Mouse (Mus musculus) limb, embryonic 13.5 days (tissue): Measurements from ENCODE around the gene Erbb4. TPM values are rescaled to one million over a fixed set of nuclear protein-coding genes. Genes with fewer than 3 reads are reported as not detected.

Experiments used
- ATAC-seq: fragments of 200-750 bp; cut with Nextera tagmentation; 2 replicates; pipeline ENCODE4 v1.8.0; 2017; ENCODE audit warnings: low read depth, moderate number of reproducible peaks, moderate TSS enrichment; ENCODE audit not compliant: low FRiP score
- H3K27ac ChIP-seq: fragments of 300-500 bp; sonication (generic); 2 replicates; pipeline ENCODE4 v1.5.1; 2015; ENCODE audit warnings: inconsistent platforms, mild to moderate bottlenecking, moderate library complexity
- H3K27me3 ChIP-seq: fragments of 300-500 bp; sonication (generic); 2 replicates; pipeline ENCODE4 v1.6.1; 2015; ENCODE audit warnings: mild to moderate bottlenecking, inconsistent platforms
- H3K36me3 ChIP-seq: fragments of 300-500 bp; sonication (generic); 2 replicates; pipeline ENCODE4 v1.6.1; 2015; ENCODE audit warnings: inconsistent platforms, mild to moderate bottlenecking, moderate library complexity
- H3K4me1 ChIP-seq: fragments of 300-500 bp; sonication (generic); 2 replicates; pipeline ENCODE4 v1.6.1; 2015; ENCODE audit warnings: inconsistent platforms
- H3K4me2 ChIP-seq: fragments of 300-500 bp; sonication (generic); replicated peaks from 2 replicates; pipeline ENCODE4 v1.6.1; 2015; ENCODE audit warnings: inconsistent platforms, mild to moderate bottlenecking, moderate library complexity
- H3K4me3 ChIP-seq: fragments of 300-500 bp; sonication (generic); 2 replicates; pipeline ENCODE4 v1.5.1; 2015; ENCODE audit warnings: moderate library complexity, mild to moderate bottlenecking, inconsistent platforms
- H3K9ac ChIP-seq: fragments of 300-500 bp; sonication (generic); 2 replicates; pipeline ENCODE4 v1.6.1; 2015; ENCODE audit warnings: mild to moderate bottlenecking, inconsistent platforms
- H3K9me3 ChIP-seq: fragments of 300-500 bp; sonication (generic); 2 replicates; pipeline ENCODE4 v1.6.1; 2016; ENCODE audit warnings: inconsistent platforms
- WGBS: fragments of 180-500 bp; shearing (Covaris S2); methylation state at CpG from one replicate; pipeline ENCODE4 v1.1.7; 2015; 5-methylcytosine and 5-hydroxymethylcytosine counted together
- polyA plus RNA-seq: library from polyadenylated mRNA; unstranded; fragments of >200 nt; fragmentation: Nextera tagmentation; extraction: Ambion mirVana; gene quantifications from 2 replicates; pipeline ENCODE4 v1.2.1, GENCODE M21; 2015

Erbb4 gene
- polyA plus RNA-seq, 1 experiment from 2014 or later, result 1.7 TPM

GRCm38 (mm10) chr1:68933330-68934065, 174.4 kb downstream of the Erbb4 start:
- Histone ChIP-seq H3K9me3 (no peaks in the 10 kb centered on the region), H3K4me3 (no peak overlapping the region), H3K4me2 (no peak overlapping the region), H3K4me1 (no peaks in the 10 kb centered on the region), H3K27ac (no peak overlapping the region), H3K9ac (no peak overlapping the region), H3K36me3 (no peaks in the 10 kb centered on the region), H3K27me3 (no peaks in the 10 kb centered on the region)
- ATAC-seq, result no peak
- 85% methylated on average over 3 of the region's 3 CpGs for WGBS

GRCm38 (mm10) chr1:68917828-68918227, 190.0 kb downstream of the Erbb4 start:
- no peaks in the 10 kb centered on the region for H3K36me3 ChIP-seq
- 79% methylated on average over 3 of the region's 3 CpGs for WGBS

DNA sequence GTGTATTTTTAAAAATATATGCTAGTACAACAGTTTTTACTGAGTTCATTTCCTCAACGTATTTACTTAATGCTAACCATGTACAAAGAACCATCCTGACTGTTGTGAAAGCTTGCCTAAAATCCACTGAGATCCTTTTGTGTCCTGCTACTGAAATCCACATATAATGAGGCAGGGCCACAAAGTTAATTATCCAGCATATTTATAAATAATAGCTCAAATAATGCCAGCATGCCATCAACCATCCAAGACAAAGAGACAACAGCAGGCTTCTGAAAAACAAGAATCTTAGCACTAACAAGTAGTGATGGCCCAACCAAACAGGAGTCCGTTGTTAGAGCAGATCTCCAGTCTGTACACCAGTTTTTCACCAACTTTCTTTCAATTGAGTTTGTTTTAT, 215.8 kb downstream of the Erbb4 start:
- Histone ChIP-seq H3K27ac (no peak overlapping the region), H3K9me3 (no peaks in the 10 kb centered on the region)

More at GRCm38 (mm10) chr1:68917828-68918227, 190.0 kb downstream of the Erbb4 start:
- Histone ChIP-seq H3K4me2 (no peak overlapping the region), H3K9me3 (no peaks in the 10 kb centered on the region), H3K9ac (no peak overlapping the region), H3K4me1 (no peaks in the 10 kb centered on the region), H3K4me3 (no peak overlapping the region), H3K27me3 (no peaks in the 10 kb centered on the region), H3K27ac (no peak overlapping the region)
- ATAC-seq, result no peak

GRCm38 (mm10) chr1:68886823-68887222, 221.0 kb downstream of the Erbb4 start:
- H3K4me2 ChIP-seq, result no peak overlapping the region
- H3K27ac ChIP-seq, result no peak overlapping the region
- no peak overlapping the region for H3K9ac ChIP-seq
- no peak overlapping the region for H3K4me3 ChIP-seq
- no peak for ATAC-seq
- WGBS, result 38% methylated on average over 3 of the region's 3 CpGs
- H3K36me3 ChIP-seq, result no peaks in the 10 kb centered on the region
- no peaks in the 10 kb centered on the region for H3K9me3 ChIP-seq
- no peaks in the 10 kb centered on the region for H3K4me1 ChIP-seq
- no peaks in the 10 kb centered on the region for H3K27me3 ChIP-seq

More for the DNA sequence above, 215.8 kb downstream of the Erbb4 start:
- H3K4me1 ChIP-seq, result no peaks in the 10 kb centered on the region
- H3K4me3 ChIP-seq, result no peak overlapping the region
- WGBS, result 81% methylated on average over 2 of the region's 2 CpGs
- no peaks in the 10 kb centered on the region for H3K36me3 ChIP-seq
- no peaks in the 10 kb centered on the region for H3K27me3 ChIP-seq
- no peak overlapping the region for H3K4me2 ChIP-seq
- H3K9ac ChIP-seq, result no peak overlapping the region
- ATAC-seq, result no peak

DNA sequence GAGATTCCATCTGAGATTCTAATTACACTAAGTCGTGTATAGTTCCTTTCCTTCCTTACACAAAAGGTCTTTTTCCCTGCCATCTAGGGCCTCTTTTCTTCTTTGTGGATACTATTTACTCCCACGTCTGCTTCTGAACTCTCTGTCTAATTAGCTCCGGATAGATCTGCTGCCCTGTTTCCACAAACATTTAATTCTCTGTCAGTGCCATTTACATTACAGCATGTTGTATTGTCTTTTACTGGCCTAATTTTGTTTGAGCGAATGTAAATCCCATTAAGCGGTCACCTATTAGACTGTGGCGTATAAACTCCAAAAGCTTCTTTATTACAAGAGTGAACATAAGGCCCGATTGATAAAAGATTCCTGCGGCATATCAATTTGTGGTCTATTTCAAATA, 232.9 kb downstream of the Erbb4 start:
- Histone ChIP-seq H3K9me3 (no peaks in the 10 kb centered on the region), H3K4me1 (no peaks in the 10 kb centered on the region), H3K27me3 (no peaks in the 10 kb centered on the region), H3K9ac (no peak overlapping the region), H3K36me3 (no peaks in the 10 kb centered on the region), H3K4me2 (no peak overlapping the region), H3K27ac (no peak overlapping the region), H3K4me3 (no peak overlapping the region)
- WGBS, result 71% methylated on average over 8 of the region's 8 CpGs
- no peak for ATAC-seq

DNA sequence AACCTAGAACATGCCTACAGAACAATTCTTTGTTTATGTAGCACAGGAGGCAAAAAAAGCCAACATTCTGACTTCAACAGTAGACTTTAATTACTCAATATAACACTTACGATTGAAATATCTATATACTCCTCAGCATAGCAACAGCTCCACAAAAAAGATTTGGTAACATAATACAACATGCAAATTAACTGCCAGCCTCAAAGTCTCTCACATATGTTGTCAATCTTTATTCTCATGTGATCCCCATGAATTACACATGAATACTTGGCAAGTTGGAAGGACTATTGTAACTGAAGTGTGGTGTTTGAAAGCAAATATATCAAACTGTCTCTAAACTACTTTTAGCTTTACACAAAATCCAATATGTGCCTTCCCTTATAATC, 234.2 kb downstream of the Erbb4 start:
- no peak for ATAC-seq
- no peak overlapping the region for H3K4me2 ChIP-seq
- no peaks in the 10 kb centered on the region for H3K36me3 ChIP-seq
- no peak overlapping the region for H3K27ac ChIP-seq
- WGBS, result 73% methylated on average over 1 of the region's 1 CpGs
- H3K4me1 ChIP-seq, result no peaks in the 10 kb centered on the region
- H3K9me3 ChIP-seq, result no peaks in the 10 kb centered on the region
- no peak overlapping the region for H3K9ac ChIP-seq
- H3K4me3 ChIP-seq, result no peak overlapping the region
- H3K27me3 ChIP-seq, result no peaks in the 10 kb centered on the region

DNA sequence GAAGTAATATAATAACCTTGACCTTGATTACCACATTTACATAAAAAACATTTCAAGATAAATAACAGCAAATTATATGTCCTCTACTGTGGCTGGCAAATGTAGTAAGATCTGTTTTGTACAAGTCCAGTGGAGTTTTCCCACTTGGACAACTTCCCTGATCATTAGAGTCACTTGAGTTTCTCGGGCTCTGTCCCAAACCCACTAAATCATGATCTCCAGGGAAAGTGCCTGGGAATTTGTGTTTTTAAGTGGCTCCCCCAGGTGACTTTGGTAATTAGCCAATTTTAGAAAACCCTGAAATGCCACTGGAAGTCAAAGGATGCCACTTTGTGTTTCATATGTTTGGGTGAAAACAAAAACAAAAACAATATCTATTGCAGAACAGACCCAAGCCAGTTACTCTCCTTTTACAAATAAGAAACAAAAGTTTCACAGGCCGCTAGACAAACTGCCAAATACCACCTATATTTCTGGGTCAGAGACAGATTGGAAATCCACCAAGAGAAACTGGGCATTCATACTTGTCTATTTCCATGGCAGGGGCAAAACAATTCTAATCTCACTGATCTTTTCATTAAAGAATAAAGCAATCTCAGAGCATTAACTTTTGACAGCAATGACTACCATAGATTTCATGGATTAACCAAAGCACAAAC, 234.8 kb downstream of the Erbb4 start:
- no peaks in the 10 kb centered on the region for H3K27me3 ChIP-seq
- no peaks in the 10 kb centered on the region for H3K4me1 ChIP-seq
- no peaks in the 10 kb centered on the region for H3K36me3 ChIP-seq
- WGBS, result 63% methylated on average over 2 of the region's 2 CpGs
- ATAC-seq, result no peak
- no peaks in the 10 kb centered on the region for H3K9me3 ChIP-seq
- no peak overlapping the region for H3K4me2 ChIP-seq
- H3K9ac ChIP-seq, result no peak overlapping the region
- H3K27ac ChIP-seq, result no peak overlapping the region
- no peak overlapping the region for H3K4me3 ChIP-seq

GRCm38 (mm10) chr1:68860341-68860740, 247.5 kb downstream of the Erbb4 start:
- Histone ChIP-seq H3K9me3 (no peaks in the 10 kb centered on the region), H3K36me3 (no peaks in the 10 kb centered on the region), H3K27me3 (no peaks in the 10 kb centered on the region), H3K4me1 (no peaks in the 10 kb centered on the region), H3K4me3 (no peak overlapping the region), H3K9ac (no peak overlapping the region), H3K4me2 (no peak overlapping the region), H3K27ac (no peak overlapping the region)
- WGBS, result 84% methylated on average over 2 of the region's 2 CpGs
- ATAC-seq, result no peak

DNA sequence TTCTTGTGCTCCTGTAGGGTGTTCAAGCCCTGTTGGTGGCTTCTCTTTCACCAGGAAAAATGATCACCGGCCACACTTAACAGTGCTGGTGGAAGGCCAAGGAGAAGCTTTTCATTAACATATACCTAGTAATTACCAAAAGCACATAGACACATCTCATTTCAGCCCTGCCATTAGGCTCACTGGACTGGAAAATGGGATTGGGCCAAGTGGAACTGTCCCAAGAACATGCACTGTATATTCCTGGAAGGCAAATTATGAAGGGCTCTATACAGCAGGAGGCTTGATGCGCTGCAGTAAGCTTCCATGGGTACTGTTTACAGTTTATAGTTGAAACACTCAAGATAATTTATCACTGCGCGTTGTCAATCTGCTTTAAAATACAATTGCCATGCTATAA, 248.4 kb downstream of the Erbb4 start:
- Histone ChIP-seq H3K9me3 (no peaks in the 10 kb centered on the region), H3K9ac (no peak overlapping the region), H3K27ac (no peak overlapping the region), H3K36me3 (no peaks in the 10 kb centered on the region), H3K4me2 (no peak overlapping the region), H3K4me3 (no peak overlapping the region), H3K4me1 (no peaks in the 10 kb centered on the region), H3K27me3 (no peaks in the 10 kb centered on the region)
- WGBS, result 84% methylated on average over 4 of the region's 4 CpGs
- ATAC-seq, result no peak

DNA sequence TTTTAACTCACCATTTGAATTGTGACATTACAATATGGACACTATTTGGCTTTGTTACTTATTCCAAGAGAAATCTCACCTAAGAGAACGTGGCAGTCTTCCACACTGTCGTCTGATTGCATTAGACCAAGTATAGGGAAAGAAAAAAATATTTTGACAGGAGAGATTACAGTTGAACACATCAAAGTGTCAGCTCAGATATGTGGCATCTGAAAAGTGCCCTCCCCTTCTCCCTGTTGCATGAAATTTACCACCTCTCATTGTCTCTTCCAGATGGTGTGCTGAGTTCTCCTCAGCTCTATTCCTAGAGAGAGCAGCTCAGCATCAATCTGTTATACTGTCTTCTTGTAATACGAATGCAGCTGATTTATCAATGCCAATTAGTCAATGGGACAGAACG, 268.5 kb downstream of the Erbb4 start:
- Histone ChIP-seq H3K27ac (no peak overlapping the region), H3K27me3 (no peaks in the 10 kb centered on the region), H3K9ac (no peak overlapping the region), H3K4me2 (no peak overlapping the region), H3K36me3 (no peaks in the 10 kb centered on the region), H3K4me3 (no peak overlapping the region), H3K9me3 (no peaks in the 10 kb centered on the region), H3K4me1 (no peaks in the 10 kb centered on the region)
- 70% methylated on average over 4 of the region's 4 CpGs for WGBS
- no peak for ATAC-seq

DNA sequence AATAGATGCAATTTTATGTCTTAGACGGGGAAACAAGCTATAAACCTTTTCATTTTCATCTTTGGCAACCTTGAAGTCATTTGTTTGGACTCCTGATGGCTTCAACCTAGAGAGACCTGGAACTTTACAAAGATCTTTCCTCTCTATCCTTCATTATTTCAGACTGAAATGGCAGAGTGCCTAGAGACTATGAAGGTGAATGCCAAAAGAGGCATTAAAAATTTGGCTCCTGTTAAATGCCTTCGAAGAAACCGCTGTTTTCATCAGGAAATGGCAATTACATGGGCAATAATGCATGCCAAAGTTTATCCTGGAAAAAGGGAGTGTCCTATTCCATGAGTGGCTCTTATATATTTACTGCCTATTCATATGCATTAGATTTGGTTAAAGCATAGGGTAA, 273.2 kb downstream of the Erbb4 start:
- no peak overlapping the region for H3K9ac ChIP-seq
- no peaks in the 10 kb centered on the region for H3K4me1 ChIP-seq
- ATAC-seq, result no peak
- H3K4me2 ChIP-seq, result no peak overlapping the region
- H3K4me3 ChIP-seq, result no peak overlapping the region
- H3K27ac ChIP-seq, result no peak overlapping the region
- no peaks in the 10 kb centered on the region for H3K27me3 ChIP-seq
- 59% methylated on average over 3 of the region's 3 CpGs for WGBS
- no peaks in the 10 kb centered on the region for H3K9me3 ChIP-seq
- H3K36me3 ChIP-seq, result no peaks in the 10 kb centered on the region

GRCm38 (mm10) chr1:68832101-68832500, 275.8 kb downstream of the Erbb4 start:
- ATAC-seq, result no peak
- Histone ChIP-seq H3K4me2 (no peak overlapping the region), H3K27ac (no peak overlapping the region), H3K9me3 (no peaks in the 10 kb centered on the region), H3K9ac (no peak overlapping the region), H3K4me3 (no peak overlapping the region), H3K4me1 (no peaks in the 10 kb centered on the region), H3K27me3 (no peaks in the 10 kb centered on the region), H3K36me3 (no peaks in the 10 kb centered on the region)

- no peaks in the 10 kb centered on the region for H3K9me3 ChIP-seq
- WGBS, result 74% methylated on average over 1 of the region's 1 CpGs
- H3K4me3 ChIP-seq, result no peak overlapping the region
- no peak for ATAC-seq
- H3K4me2 ChIP-seq, result no peak overlapping the region
- no peaks in the 10 kb centered on the region for H3K36me3 ChIP-seq
- H3K9ac ChIP-seq, result no peak overlapping the region
- H3K27me3 ChIP-seq, result no peaks in the 10 kb centered on the region
- H3K27ac ChIP-seq, result no peak overlapping the region
- no peaks in the 10 kb centered on the region for H3K4me1 ChIP-seq
These were observed 276.3 kb downstream of the Erbb4 start for GRCm38 (mm10) chr1:68831575-68831974.
